Mouse (Mus musculus): Measurements from ENCODE around the gene Rasl11a. TPM values are rescaled to one million over a fixed set of nuclear protein-coding genes. Genes with fewer than 3 reads are reported as not detected.

Gene Rasl11a
- total RNA-seq (2023) = 1.7 TPM

DNA sequence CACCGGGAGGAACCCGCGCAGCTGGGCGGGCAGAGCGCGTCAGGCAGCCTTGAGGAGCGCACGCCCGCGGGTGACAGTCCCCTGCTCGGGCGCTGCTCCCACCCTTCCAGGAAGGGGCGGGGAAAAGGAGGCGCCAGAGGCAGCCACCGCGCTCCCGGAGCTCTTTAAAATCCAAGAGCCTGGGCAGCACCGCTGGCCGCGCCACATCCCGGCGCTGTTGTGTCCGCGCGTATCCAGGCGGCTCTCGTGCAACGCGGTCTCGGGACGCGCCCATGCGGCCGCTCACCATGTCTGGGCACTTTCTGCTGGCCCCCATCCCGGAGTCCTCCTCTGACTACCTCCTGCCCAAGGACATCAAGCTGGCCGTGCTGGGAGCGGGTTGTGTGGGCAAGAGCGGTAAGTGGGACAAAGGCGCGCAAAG lies at the start of gene Rasl11a:
Gene Rasl11a (plus strand): TSS at position 127 of the 421 bp plus-strand sequence.

DNA sequence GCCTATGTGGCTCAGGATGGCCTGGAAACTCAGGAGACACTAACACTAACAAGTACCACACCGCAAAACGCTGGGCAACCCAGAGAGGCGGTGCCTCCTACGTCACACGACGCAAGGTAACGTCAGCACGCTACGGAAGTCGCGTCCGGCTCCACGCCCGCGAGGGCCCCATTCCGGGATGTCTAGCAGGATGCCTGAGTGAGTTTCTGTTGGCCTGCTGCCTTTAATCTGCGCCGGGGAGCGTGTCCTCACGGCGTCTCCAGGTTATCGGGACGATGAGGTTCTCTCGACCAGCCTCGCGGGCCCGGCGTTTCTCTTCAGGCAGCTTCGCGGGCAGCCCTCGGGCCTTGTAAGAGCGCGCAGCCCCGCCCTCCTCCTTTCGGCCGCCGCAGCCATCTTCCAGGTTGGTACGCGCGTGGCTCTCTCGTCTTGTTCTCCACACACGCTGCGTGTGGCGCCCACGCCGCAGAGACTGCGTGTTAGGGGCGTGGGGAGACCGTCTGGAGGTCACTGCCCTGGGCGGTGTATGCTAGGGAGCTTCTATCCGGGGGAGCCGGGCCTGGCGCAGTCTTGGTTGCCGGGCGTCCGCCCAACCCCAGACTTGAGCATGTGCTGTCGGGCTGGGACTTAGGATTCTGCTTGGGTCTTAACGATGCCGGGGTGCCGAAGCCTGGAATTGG lies 12.0 kb upstream of the Rasl11a start, which contains the start of gene Rpl21:
Gene Rpl21 (plus strand): TSS at position 122 of the 680 bp plus-strand sequence.

Other genes starting within 250 kb of the Rasl11a start
- 44.6 TPM for gene Usp12, start 50.1 kb upstream of the Rasl11a start, total RNA-seq (2023)
- gene Rpl21, start 12.2 kb upstream of the Rasl11a start, total RNA-seq (2023) = 812 TPM
- 34.5 TPM for gene Gtf3a, start 103.6 kb downstream of the Rasl11a start, total RNA-seq (2023)
- gene Mtif3, start 118.7 kb downstream of the Rasl11a start, total RNA-seq (2023) = 17.5 TPM
- gene Lnx2, start 231.5 kb downstream of the Rasl11a start, total RNA-seq (2023) = 20.9 TPM
- gene Polr1d, start 232.0 kb downstream of the Rasl11a start, total RNA-seq (2023) = 130 TPM

Data from CD4-positive naive resting alpha-beta T cell, adult 57 days (primary cell).